Mouse (Mus musculus): ENCODE data around the gene Mgll.

The Mgll gene

GRCm38 (mm10) chr6:88770981-88771380 lies 46.8 kb downstream of the Mgll start:
- DNase-seq (ENCODE audit: low spot score) = no peak

- DNase-seq (ENCODE audit: low spot score) = no peak
Observed at GRCm38 (mm10) chr6:88772041-88772440, 47.8 kb downstream of the Mgll start.

- DNase-seq (ENCODE audit: low spot score) = no peak
Observed at GRCm38 (mm10) chr6:88774055-88774454, 49.8 kb downstream of the Mgll start.

GRCm38 (mm10) chr6:88775267-88775666 lies 51.1 kb downstream of the Mgll start:
- no peak for DNase-seq (ENCODE audit: low spot score)

GRCm38 (mm10) chr6:88776336-88776923 lies 52.2 kb downstream of the Mgll start:
- DNase-seq (ENCODE audit: low spot score) = no peak

GRCm38 (mm10) chr6:88776964-88777363 lies 52.8 kb downstream of the Mgll start:
- no peak for DNase-seq (ENCODE audit: low spot score)

GRCm38 (mm10) chr6:88778047-88778688 lies 54.0 kb downstream of the Mgll start:
- DNase-seq (ENCODE audit: low spot score) = no peak

GRCm38 (mm10) chr6:88779755-88780154 lies 55.5 kb downstream of the Mgll start:
- no peak for DNase-seq (ENCODE audit: low spot score)

- DNase-seq (ENCODE audit: low spot score) = no peak
Observed at GRCm38 (mm10) chr6:88781919-88782318, 57.7 kb downstream of the Mgll start.

GRCm38 (mm10) chr6:88782981-88783397 lies 58.8 kb downstream of the Mgll start:
- no peak for DNase-seq (ENCODE audit: low spot score)

GRCm38 (mm10) chr6:88784691-88785173 lies 60.5 kb downstream of the Mgll start:
- no peak for DNase-seq (ENCODE audit: low spot score)

GRCm38 (mm10) chr6:88785331-88785730 lies 61.1 kb downstream of the Mgll start:
- no peak for DNase-seq (ENCODE audit: low spot score)

GRCm38 (mm10) chr6:88785781-88786542 lies 61.8 kb downstream of the Mgll start:
- DNase-seq (ENCODE audit: low spot score) = no peak

GRCm38 (mm10) chr6:88786732-88787445 lies 62.7 kb downstream of the Mgll start:
- no peak for DNase-seq (ENCODE audit: low spot score)

- DNase-seq (ENCODE audit: low spot score) = no peak
Observed at GRCm38 (mm10) chr6:88787496-88787895, 63.3 kb downstream of the Mgll start.

GRCm38 (mm10) chr6:88788219-88788618 lies 64.0 kb downstream of the Mgll start:
- DNase-seq (ENCODE audit: low spot score) = no peak

GRCm38 (mm10) chr6:88791299-88791698 lies 67.1 kb downstream of the Mgll start:
- no peak for DNase-seq (ENCODE audit: low spot score)

GRCm38 (mm10) chr6:88792147-88792691 lies 68.0 kb downstream of the Mgll start:
- no peak for DNase-seq (ENCODE audit: low spot score)

GRCm38 (mm10) chr6:88793243-88793642 lies 69.0 kb downstream of the Mgll start:
- no peak for DNase-seq (ENCODE audit: low spot score)

- no peak for DNase-seq (ENCODE audit: low spot score)
Observed at GRCm38 (mm10) chr6:88793872-88794271, 69.7 kb downstream of the Mgll start.

- no peak for DNase-seq (ENCODE audit: low spot score)
Observed at GRCm38 (mm10) chr6:88794561-88794971, 70.4 kb downstream of the Mgll start.

GRCm38 (mm10) chr6:88800191-88800590 lies 76.0 kb downstream of the Mgll start:
- DNase-seq (ENCODE audit: low spot score) = no peak
